Mouse (Mus musculus) forebrain, postnatal 0 days (tissue): ENCODE measurements around the gene Dusp14. TPM values are rescaled to one million over a fixed set of nuclear protein-coding genes. Genes with fewer than 3 reads are reported as not detected.

ENCODE experiments used
- ATAC-seq: fragments of 200-750 bp; cut with Nextera tagmentation; 2 replicates; pipeline ENCODE4 v1.8.0; 2017; ENCODE audit warnings: mild to moderate bottlenecking, moderate library complexity
- DNase-seq: peaks from one replicate; pipeline ENCODE4 v3.0.0-alpha.2; 2015
- H3K27ac ChIP-seq: fragments of 300-500 bp; sonication (generic); 2 replicates; pipeline ENCODE4 v1.5.1; 2014; ENCODE audit warnings: low read depth, mild to moderate bottlenecking, antibody characterized with exemption, low read length, moderate library complexity, mixed read lengths
- H3K27me3 ChIP-seq: fragments of 300-500 bp; sonication (generic); 2 replicates; pipeline ENCODE4 v1.6.1; 2014; ENCODE audit warnings: mild to moderate bottlenecking, low read length, mixed read lengths; ENCODE audit not compliant: insufficient read depth
- H3K36me3 ChIP-seq: fragments of 300-500 bp; sonication (generic); 2 replicates; pipeline ENCODE4 v1.6.1; 2014; ENCODE audit warnings: mild to moderate bottlenecking, moderate library complexity; ENCODE audit not compliant: insufficient read depth
- H3K4me1 ChIP-seq: fragments of 300-500 bp; sonication (generic); 2 replicates; pipeline ENCODE4 v1.6.1; 2014; ENCODE audit warnings: antibody characterized with exemption; ENCODE audit not compliant: insufficient read depth
- H3K4me2 ChIP-seq: fragments of 300-500 bp; sonication (generic); 2 replicates; pipeline ENCODE4 v1.6.1; 2014; ENCODE audit warnings: low read depth, mild to moderate bottlenecking, moderate library complexity
- H3K4me3 ChIP-seq: fragments of 300-500 bp; sonication (generic); 2 replicates; pipeline ENCODE4 v1.5.1; 2014; ENCODE audit warnings: low read depth, low read length, mixed read lengths
- H3K9ac ChIP-seq: fragments of 300-500 bp; sonication (generic); 2 replicates; pipeline ENCODE4 v1.6.1; 2014; ENCODE audit warnings: mild to moderate bottlenecking
- H3K9me3 ChIP-seq: fragments of 300-500 bp; sonication (generic); 2 replicates; pipeline ENCODE4 v1.6.1; 2016; ENCODE audit warnings: low read length
- CTCF ChIP-seq: sonication (generic); IDR thresholded peaks from 2 replicates; pipeline ENCODE4 v1.5.1; 2016; ENCODE audit warnings: antibody characterized with exemption, control low read depth, low read depth
- WGBS: fragments of 180-500 bp; shearing (Covaris S2); extraction: QIAGEN DNeasy Blood & Tissue Kit; methylation state at CpG from one replicate; pipeline ENCODE4 v1.1.7; 2014; 5-methylcytosine and 5-hydroxymethylcytosine counted together
- polyA plus RNA-seq: library from polyadenylated mRNA; unstranded; fragments of >200 nt; fragmentation: Nextera tagmentation; extraction: Ambion mirVana; gene quantifications from 2 replicates; pipeline ENCODE4 v1.2.1, GENCODE M21; 2015
- total RNA-seq: library from RNA; depleted of rRNA; stranded (reverse); fragments of >200 nt; gene quantifications from 2 replicates; pipeline ENCODE4 v1.2.3, GENCODE M21; 2014; rRNA removed

Gene Dusp14
- total and polyA plus RNA-seq, 2 experiments from 2014 or later: 15.4 to 21.6 TPM

GRCm38 (mm10) chr11:84001257-84001656 is 67.8 kb downstream of the Dusp14 start:
- ATAC-seq (no peak), DNase-seq (no peak)
- Histone ChIP-seq H3K27ac (no peak overlapping the region), H3K9ac (no peak overlapping the region), H3K36me3 (peaks cover 85% of the 10 kb centered on the region), H3K27me3 (no peaks in the 10 kb centered on the region), H3K4me3 (no peak overlapping the region), H3K9me3 (no peaks in the 10 kb centered on the region), H3K4me2 (no peak overlapping the region), H3K4me1 (no peaks in the 10 kb centered on the region)
- no peak for TF ChIP-seq CTCF
- WGBS: 91% methylated on average over 3 of the region's 3 CpGs

- Histone ChIP-seq H3K4me2 (no peak overlapping the region), H3K4me3 (no peak overlapping the region), H3K9ac (no peak overlapping the region), H3K4me1 (no peaks in the 10 kb centered on the region), H3K27ac (no peak overlapping the region), H3K9me3 (no peaks in the 10 kb centered on the region), H3K36me3 (peaks cover 86% of the 10 kb centered on the region), H3K27me3 (no peaks in the 10 kb centered on the region)
- no peak for DNase-seq
- 81% methylated on average over 4 of the region's 4 CpGs for WGBS
- no peak for ATAC-seq
- no peak for TF ChIP-seq CTCF
Measured at GRCm38 (mm10) chr11:83999411-83999915, 69.6 kb downstream of the Dusp14 start.

- DNase-seq (no peak), ATAC-seq (peak; percentile 29; the same call in 1 of the 2 replicates)
- Histone ChIP-seq H3K4me1 (no peaks in the 10 kb centered on the region), H3K4me2 (no peak overlapping the region), H3K9ac (no peak overlapping the region), H3K36me3 (peaks cover 87% of the 10 kb centered on the region), H3K27me3 (no peaks in the 10 kb centered on the region), H3K27ac (no peak overlapping the region), H3K9me3 (no peaks in the 10 kb centered on the region), H3K4me3 (no peak overlapping the region)
- no peak for TF ChIP-seq CTCF
- WGBS: 29% methylated on average over 3 of the region's 3 CpGs
Measured at GRCm38 (mm10) chr11:83998993-83999392, 70.1 kb downstream of the Dusp14 start.

Other genes with a start within 250 kb of the Dusp14 start
- 0.08 TPM in 1 of 2 replicates, not detected in the other for gene Hnf1b, start 219.2 kb downstream of the Dusp14 start, total RNA-seq
- gene Hnf1b, start 219.2 kb downstream of the Dusp14 start, polyA plus RNA-seq: 0.15 and 0.27 TPM in 2 replicates
- gene Ddx52, start 127.2 kb downstream of the Dusp14 start, total RNA-seq: 25.1 and 30.3 TPM in 2 replicates
- gene Ddx52, start 127.2 kb downstream of the Dusp14 start, polyA plus RNA-seq: 18.4 and 19.3 TPM in 2 replicates
- 33.3 and 52.1 TPM in 2 replicates for gene Synrg, start 104.8 kb downstream of the Dusp14 start, total RNA-seq
- 14.4 and 18.6 TPM in 2 replicates for gene Synrg, start 104.8 kb downstream of the Dusp14 start, polyA plus RNA-seq
- gene Tada2a, start 60.3 kb upstream of the Dusp14 start, total RNA-seq: 24.8 and 26.1 TPM in 2 replicates
- 29.0 and 30.1 TPM in 2 replicates for gene Tada2a, start 60.3 kb upstream of the Dusp14 start, polyA plus RNA-seq
- 162 and 200 TPM in 2 replicates for gene Acaca, start 60.4 kb upstream of the Dusp14 start, total RNA-seq
- 14.7 and 16.5 TPM in 2 replicates for gene Acaca, start 60.4 kb upstream of the Dusp14 start, polyA plus RNA-seq
- not detected in 2 replicates for gene Gm11437, start 98.2 kb upstream of the Dusp14 start, total RNA-seq
- gene Gm11437, start 98.2 kb upstream of the Dusp14 start, polyA plus RNA-seq: not detected in 2 replicates